Mouse (Mus musculus) neural tube, embryonic 14.5 days (tissue): ENCODE results near the gene Ank3. TPM values are rescaled to one million over a fixed set of nuclear protein-coding genes. Genes with fewer than 3 reads are reported as not detected.

Source experiments
- ATAC-seq: fragments of 200-750 bp; cut with Nextera tagmentation; 2 replicates; pipeline ENCODE4 v1.8.0; 2017; ENCODE audit warnings: low read depth, mild to moderate bottlenecking, moderate TSS enrichment, moderate library complexity
- H3K27ac ChIP-seq: fragments of 300-500 bp; sonication (generic); 2 replicates; pipeline ENCODE4 v1.5.1; 2014; ENCODE audit warnings: low read depth, mild to moderate bottlenecking, control low read depth, low read length, moderate library complexity, mixed read lengths
- H3K27me3 ChIP-seq: fragments of 300-500 bp; sonication (generic); 2 replicates; pipeline ENCODE4 v1.6.1; 2014; ENCODE audit warnings: low read length; ENCODE audit not compliant: control insufficient read depth, insufficient read depth
- H3K36me3 ChIP-seq: fragments of 300-500 bp; sonication (generic); 2 replicates; pipeline ENCODE4 v1.6.1; 2014; ENCODE audit warnings: low read length, mixed read lengths; ENCODE audit not compliant: control insufficient read depth, insufficient read depth
- H3K4me1 ChIP-seq: fragments of 300-500 bp; sonication (generic); 2 replicates; pipeline ENCODE4 v1.6.1; 2014; ENCODE audit warnings: low read length; ENCODE audit not compliant: control insufficient read depth, insufficient read depth
- H3K4me2 ChIP-seq: fragments of 300-500 bp; sonication (generic); 2 replicates; pipeline ENCODE4 v1.6.1; 2014; ENCODE audit warnings: mild to moderate bottlenecking, low read depth, low read length, control low read depth
- H3K4me3 ChIP-seq: fragments of 300-500 bp; sonication (generic); 2 replicates; pipeline ENCODE4 v1.5.1; 2014; ENCODE audit warnings: low read depth, low read length, control low read depth, mixed read lengths
- H3K9ac ChIP-seq: fragments of 300-500 bp; sonication (generic); replicated peaks from 2 replicates; pipeline ENCODE4 v1.6.1; 2014; ENCODE audit warnings: low read depth, mild to moderate bottlenecking, control low read depth, low read length, mixed read lengths
- H3K9me3 ChIP-seq: fragments of 300-500 bp; sonication (generic); 2 replicates; pipeline ENCODE4 v1.6.1; 2016; ENCODE audit warnings: low read length; ENCODE audit not compliant: control insufficient read depth
- WGBS: fragments of 180-500 bp; shearing (Covaris S2); extraction: QIAGEN DNeasy Blood & Tissue Kit; methylation state at CpG from one replicate; pipeline ENCODE4 v1.1.7; 2014; 5-methylcytosine and 5-hydroxymethylcytosine counted together
- polyA plus RNA-seq: library from polyadenylated mRNA; unstranded; fragments of >200 nt; fragmentation: Nextera tagmentation; extraction: Ambion mirVana; gene quantifications from 2 replicates; pipeline ENCODE4 v1.2.1, GENCODE M21; 2014

Gene Ank3
- polyA plus RNA-seq, 1 experiment from 2014 or later = 198 TPM

- no peak overlapping the region; the same call in 1 of the 2 replicates for H3K27ac ChIP-seq
- H3K36me3 ChIP-seq = peaks cover 2% of the 10 kb centered on the region; the same call in 1 of the 2 replicates
- no peak for ATAC-seq
- WGBS = 3% methylated on average over 11 of the region's 11 CpGs
- H3K27me3 ChIP-seq = no peaks in the 10 kb centered on the region
- H3K9me3 ChIP-seq = no peaks in the 10 kb centered on the region
- H3K4me3 ChIP-seq = no peak overlapping the region; the same call in 1 of the 2 replicates
- H3K4me1 ChIP-seq = peaks cover 9% of the 10 kb centered on the region
- no peak overlapping the region for H3K9ac ChIP-seq
- peak overlapping the region; percentile 23; the same call in 1 of the 2 replicates for H3K4me2 ChIP-seq
Observed at GRCm38 (mm10) chr10:69926158-69926882, 527.7 kb downstream of the Ank3 start.

- peaks cover 9% of the 10 kb centered on the region for H3K4me1 ChIP-seq
- no peak overlapping the region; the same call in 1 of the 2 replicates for H3K4me2 ChIP-seq
- H3K27ac ChIP-seq = no peak overlapping the region
- H3K4me3 ChIP-seq = no peak overlapping the region
- WGBS = 6% methylated on average over 9 of the region's 9 CpGs
- H3K27me3 ChIP-seq = no peaks in the 10 kb centered on the region
- peaks cover 2% of the 10 kb centered on the region; the same call in 1 of the 2 replicates for H3K36me3 ChIP-seq
- ATAC-seq = no peak
- no peaks in the 10 kb centered on the region for H3K9me3 ChIP-seq
- no peak overlapping the region for H3K9ac ChIP-seq
Observed at GRCm38 (mm10) chr10:69927012-69927411, 528.4 kb downstream of the Ank3 start.

DNA sequence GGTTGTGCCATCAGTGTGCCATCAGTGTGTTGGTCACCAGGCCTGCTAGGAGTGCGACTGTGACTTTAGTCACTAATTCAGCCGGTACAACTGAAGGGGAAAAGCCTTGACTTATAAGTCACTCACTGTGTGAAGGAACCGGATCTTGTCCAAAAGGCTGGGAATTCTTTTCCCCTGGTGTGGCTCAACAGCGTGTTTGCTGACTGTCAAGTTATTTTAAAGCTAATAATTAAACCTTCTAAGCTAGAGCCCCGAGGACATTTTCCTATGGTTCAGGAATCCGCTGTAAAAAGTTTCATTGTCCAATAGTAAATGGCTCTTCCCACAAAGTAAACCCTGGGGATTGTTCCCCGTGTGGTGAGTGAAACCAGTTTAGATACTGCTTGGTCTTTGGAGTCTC, 529.8 kb downstream of the Ank3 start:
- Histone ChIP-seq H3K4me3 (no peak overlapping the region), H3K27ac (no peak overlapping the region), H3K9me3 (no peaks in the 10 kb centered on the region), H3K9ac (no peak overlapping the region), H3K4me1 (peaks cover 9% of the 10 kb centered on the region), H3K27me3 (no peaks in the 10 kb centered on the region), H3K4me2 (no peak overlapping the region), H3K36me3 (peaks cover 8% of the 10 kb centered on the region)
- WGBS = 24% methylated on average over 7 of the region's 7 CpGs
- no peak for ATAC-seq

- H3K4me3 ChIP-seq = no peak overlapping the region
- peaks cover 8% of the 10 kb centered on the region for H3K36me3 ChIP-seq
- H3K27me3 ChIP-seq = no peaks in the 10 kb centered on the region
- ATAC-seq = no peak
- H3K4me1 ChIP-seq = peaks cover 6% of the 10 kb centered on the region; the same call in 1 of the 2 replicates
- no peak overlapping the region for H3K27ac ChIP-seq
- H3K4me2 ChIP-seq = no peak overlapping the region
- WGBS = 93% methylated on average over 8 of the region's 8 CpGs
- H3K9me3 ChIP-seq = no peaks in the 10 kb centered on the region
- H3K9ac ChIP-seq = no peak overlapping the region
Observed at GRCm38 (mm10) chr10:69930503-69930902, 531.9 kb downstream of the Ank3 start.

- H3K36me3 ChIP-seq = peaks cover 10% of the 10 kb centered on the region; the same call in 1 of the 2 replicates
- WGBS = 91% methylated on average over 5 of the region's 5 CpGs
- H3K4me1 ChIP-seq = no peaks in the 10 kb centered on the region
- no peak overlapping the region for H3K9ac ChIP-seq
- no peak overlapping the region for H3K4me3 ChIP-seq
- no peaks in the 10 kb centered on the region for H3K9me3 ChIP-seq
- no peak overlapping the region for H3K4me2 ChIP-seq
- H3K27ac ChIP-seq = no peak overlapping the region
- no peak for ATAC-seq
- no peaks in the 10 kb centered on the region for H3K27me3 ChIP-seq
Observed at GRCm38 (mm10) chr10:69936443-69937067, 538.0 kb downstream of the Ank3 start.

GRCm38 (mm10) chr10:69937291-69937921, 538.8 kb downstream of the Ank3 start:
- Histone ChIP-seq H3K27me3 (no peaks in the 10 kb centered on the region), H3K9ac (no peak overlapping the region), H3K27ac (no peak overlapping the region), H3K9me3 (no peaks in the 10 kb centered on the region), H3K4me1 (no peaks in the 10 kb centered on the region), H3K36me3 (peaks cover 10% of the 10 kb centered on the region; the same call in 1 of the 2 replicates), H3K4me3 (no peak overlapping the region), H3K4me2 (no peak overlapping the region)
- 93% methylated on average over 7 of the region's 7 CpGs for WGBS
- no peak for ATAC-seq

GRCm38 (mm10) chr10:69939144-69939543, 540.6 kb downstream of the Ank3 start:
- H3K4me2 ChIP-seq = no peak overlapping the region
- peaks cover 6% of the 10 kb centered on the region; the same call in 1 of the 2 replicates for H3K4me1 ChIP-seq
- no peak overlapping the region for H3K4me3 ChIP-seq
- H3K9me3 ChIP-seq = no peaks in the 10 kb centered on the region
- WGBS = 98% methylated on average over 7 of the region's 7 CpGs
- H3K9ac ChIP-seq = no peak overlapping the region
- H3K27me3 ChIP-seq = no peaks in the 10 kb centered on the region
- no peak overlapping the region for H3K27ac ChIP-seq
- 0 out of 2 replicates have a peak, but pooled peaks cover 4% of the 10 kb centered on the region for H3K36me3 ChIP-seq
- ATAC-seq = no peak

DNA sequence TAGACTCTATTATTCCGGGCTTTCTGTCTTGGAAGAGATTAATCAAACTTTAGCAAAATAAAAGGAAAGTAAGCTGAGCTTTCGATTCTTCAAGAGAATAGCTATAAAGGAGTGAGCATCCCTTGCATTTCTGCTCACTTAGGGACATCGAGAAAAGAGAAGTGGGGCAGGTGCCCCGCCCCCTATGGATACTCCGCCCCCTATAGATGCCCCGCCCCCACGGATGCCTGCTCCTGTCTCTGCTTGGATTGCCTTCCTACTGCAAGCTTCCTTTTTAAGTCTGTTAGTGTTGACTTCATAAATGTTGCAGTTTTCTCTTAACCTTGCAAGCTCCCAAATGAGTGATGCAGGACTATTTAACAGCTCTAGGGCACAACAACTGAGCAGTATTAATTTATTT, 541.4 kb downstream of the Ank3 start:
- 0 out of 2 replicates have a peak, but pooled peaks cover 4% of the 10 kb centered on the region for H3K36me3 ChIP-seq
- H3K9me3 ChIP-seq = no peaks in the 10 kb centered on the region
- WGBS = 62% methylated on average over 7 of the region's 7 CpGs
- H3K27ac ChIP-seq = no peak overlapping the region
- H3K9ac ChIP-seq = no peak overlapping the region
- ATAC-seq = no peak
- H3K4me2 ChIP-seq = no peak overlapping the region
- peaks cover 9% of the 10 kb centered on the region; the same call in 1 of the 2 replicates for H3K4me1 ChIP-seq
- H3K27me3 ChIP-seq = no peaks in the 10 kb centered on the region
- no peak overlapping the region for H3K4me3 ChIP-seq

DNA sequence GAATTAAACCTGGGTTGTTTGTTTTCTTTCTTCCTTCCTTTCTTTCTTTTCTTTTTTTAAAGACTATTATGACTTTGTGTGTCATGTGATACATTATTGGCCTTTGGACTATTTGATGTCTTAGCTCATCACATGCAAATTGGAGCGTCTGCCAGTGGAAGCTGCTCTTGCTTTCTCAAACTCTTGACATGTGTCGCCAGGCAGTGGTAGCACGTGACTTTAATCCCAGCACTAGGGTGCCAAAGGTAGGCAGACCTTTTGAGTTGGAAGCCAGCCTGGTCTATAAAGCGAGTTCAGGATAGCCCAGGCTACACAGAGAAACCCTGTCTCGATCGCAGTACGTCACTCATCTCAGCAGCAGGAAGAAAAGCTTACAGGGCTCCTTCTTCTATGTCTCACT, 542.4 kb downstream of the Ank3 start:
- H3K9me3 ChIP-seq = no peaks in the 10 kb centered on the region
- ATAC-seq = no peak
- no peak overlapping the region for H3K4me3 ChIP-seq
- no peaks in the 10 kb centered on the region for H3K27me3 ChIP-seq
- peaks cover 9% of the 10 kb centered on the region; the same call in 1 of the 2 replicates for H3K4me1 ChIP-seq
- no peak overlapping the region for H3K27ac ChIP-seq
- WGBS = 94% methylated on average over 7 of the region's 7 CpGs
- 0 out of 2 replicates have a peak, but pooled peaks cover 4% of the 10 kb centered on the region for H3K36me3 ChIP-seq
- no peak overlapping the region for H3K9ac ChIP-seq
- no peak overlapping the region for H3K4me2 ChIP-seq
